Mouse (Mus musculus): ENCODE results near the gene Cd22. TPM values are rescaled to one million over a fixed set of nuclear protein-coding genes. Genes with fewer than 3 reads are reported as not detected.

Cd22 gene
- total and polyA plus RNA-seq, 3 experiments: 0.07 TPM; not detected in 2

- H3K27me3 ChIP-seq (ENCODE audit: control insufficient read depth in 1 of 2, insufficient read depth in 2 of 2, low read length in 2 of 2): no peaks in the 10 kb centered on the region
- peaks cover 0 to 21% of the 10 kb centered on the region in 2 experiments; a peak in 2 of 4 replicates for H3K36me3 ChIP-seq (ENCODE audit: control insufficient read depth in 1 of 2, insufficient read depth in 2 of 2, low read length in 2 of 2)
- peak overlapping the region; percentile 33 for H3K9ac ChIP-seq (ENCODE audit: control insufficient read depth, low read depth, low read length, poor library complexity, severe bottlenecking)
- DNase-seq (ENCODE audit: low read depth, low spot score): peak; percentile 92
- H3K4me1 ChIP-seq (ENCODE audit: control insufficient read depth in 1 of 2, insufficient read depth in 2 of 2, low read length in 2 of 2): peaks cover 23 to 30% of the 10 kb centered on the region in 2 experiments
- no peaks in the 10 kb centered on the region for H3K9me3 ChIP-seq (replicated peaks; ENCODE audit: insufficient read depth, low read length)
- H3K79me2 ChIP-seq (ENCODE audit: control insufficient read depth, insufficient read depth, low read length, poor library complexity): no peaks in the 10 kb centered on the region
- H3K4me3 ChIP-seq (ENCODE audit: control insufficient read depth in 1 of 2, insufficient read depth in 1 of 2, low read depth in 2 of 2, low read length in 2 of 2): no peak overlapping the region
- peak overlapping the region; percentile 77 for H3K27ac ChIP-seq (ENCODE audit: control insufficient read depth, low read depth, low read length)
- TF ChIP-seq NRF1 (IDR thresholded peaks at IDR 0.05; ENCODE audit: insufficient read depth, low read depth, low read length, poor library complexity, severe bottlenecking): no peak
- peak; percentile 93 for TF ChIP-seq TBP (IDR thresholded peaks at IDR 0.05; ENCODE audit: low read depth, low read length)
- TF ChIP-seq TCF12 (IDR thresholded peaks at IDR 0.05; ENCODE audit: low read depth, low read length): no peak; the same call in 1 of the 2 replicates
- peak; percentile 77 to 81 for TF ChIP-seq EP300 (IDR thresholded peaks at IDR 0.05; ENCODE audit: low read depth in 1 of 2, low read length in 2 of 2)
- no peak for TF ChIP-seq POLR2A (IDR thresholded peaks at IDR 0.05; ENCODE audit: control insufficient read depth in 1 of 2, insufficient read depth in 1 of 2, low read depth in 1 of 2, low read length in 2 of 2, poor library complexity in 1 of 2)
- TF ChIP-seq KAT2A (conservative IDR thresholded peaks at IDR 0.05; ENCODE audit: low read depth, low read length): no peak
- peak; percentile 63; the same call in 1 of the 2 replicates for TF ChIP-seq E2F4 (IDR thresholded peaks at IDR 0.05; ENCODE audit: borderline replicate concordance, low read depth, low read length)
- no peak for TF ChIP-seq CTCF (IDR thresholded peaks at IDR 0.05 in 2 of 3, conservative IDR thresholded peaks at IDR 0.05 in 1 of 3; ENCODE audit: control insufficient read depth in 1 of 3, insufficient read depth in 1 of 3, low read depth in 2 of 3, low read length in 3 of 3, poor library complexity in 1 of 3, severe bottlenecking in 1 of 3)
- no peak for TF ChIP-seq RAD21 (IDR thresholded peaks at IDR 0.05; ENCODE audit: low read depth, low read length)
- no peak for TF ChIP-seq ZKSCAN1 (IDR thresholded peaks at IDR 0.05; ENCODE audit: low read depth, low read length)
- TF ChIP-seq HCFC1 (IDR thresholded peaks at IDR 0.05; ENCODE audit: low read depth, low read length): no peak
- peak; percentile 48; the same call in 1 of the 2 replicates for TF ChIP-seq MAZ (IDR thresholded peaks at IDR 0.05; ENCODE audit: low read depth, low read length)
- peak; percentile 72 for TF ChIP-seq GATA1 (IDR thresholded peaks at IDR 0.05; ENCODE audit: low read depth, low read length)
- no peak for TF ChIP-seq SIN3A (IDR thresholded peaks at IDR 0.05; ENCODE audit: low read length)
- peak; percentile 41; the same call in 1 of the 2 replicates for TF ChIP-seq RCOR1 (IDR thresholded peaks at IDR 0.05; ENCODE audit: low read depth, low read length)
- no peak for TF ChIP-seq CHD1 (IDR thresholded peaks at IDR 0.05; ENCODE audit: low read depth, low read length)
- peak; percentile 43; the same call in 1 of the 2 replicates for TF ChIP-seq MXI1 (IDR thresholded peaks at IDR 0.05; ENCODE audit: low read depth, low read length)
- TF ChIP-seq ZNF384 (IDR thresholded peaks at IDR 0.05; ENCODE audit: low read depth, low read length): peak; percentile 90
- TF ChIP-seq MYB (IDR thresholded peaks at IDR 0.05; ENCODE audit: low read depth, low read length): no peak
- no peak for TF ChIP-seq USF2 (IDR thresholded peaks at IDR 0.05; ENCODE audit: borderline replicate concordance in 1 of 2, insufficient read depth in 1 of 2, low read depth in 1 of 2, low read length in 2 of 2)
- TF ChIP-seq MAFK (IDR thresholded peaks at IDR 0.05; ENCODE audit: borderline replicate concordance, low read depth, low read length): no peak
- TF ChIP-seq TAL1 (IDR thresholded peaks at IDR 0.05; ENCODE audit: low read length): no peak
- TF ChIP-seq ETS1 (IDR thresholded peaks at IDR 0.05; ENCODE audit: low read depth, low read length): peak; percentile 82
- no peak for TF ChIP-seq SMC3 (IDR thresholded peaks at IDR 0.05; ENCODE audit: low read depth, low read length)
- TF ChIP-seq CHD2 (IDR thresholded peaks at IDR 0.05; ENCODE audit: low read length): no peak
- no peak for TF ChIP-seq POLR2AphosphoS5 (IDR thresholded peaks at IDR 0.05; ENCODE audit: borderline replicate concordance, low read depth, low read length)
- TF ChIP-seq NELFE (IDR thresholded peaks at IDR 0.05; ENCODE audit: low read depth, low read length): no peak
- TF ChIP-seq ZMIZ1 (IDR thresholded peaks at IDR 0.05; ENCODE audit: low read depth, low read length): no peak
- TF ChIP-seq MEF2A (IDR thresholded peaks at IDR 0.05; ENCODE audit: extremely low read depth, insufficient replicate concordance, low read depth, low read length, poor library complexity, severe bottlenecking): no peak
- 0 out of 2 replicates have a peak, but pooled peaks have one; percentile 33 for TF ChIP-seq MAX (IDR thresholded peaks at IDR 0.05; ENCODE audit: low read length)
- TF ChIP-seq BHLHE40 (IDR thresholded peaks at IDR 0.05; ENCODE audit: borderline replicate concordance, low read depth, low read length): no peak
- no peak for TF ChIP-seq JUND (IDR thresholded peaks at IDR 0.05; ENCODE audit: low read depth, low read length)
- no peak for TF ChIP-seq GABPA (IDR thresholded peaks at IDR 0.05; ENCODE audit: low read depth, low read length)
- no peak for TF ChIP-seq ELF1 (IDR thresholded peaks at IDR 0.05; ENCODE audit: low read depth, low read length)
- TF ChIP-seq UBTF (IDR thresholded peaks at IDR 0.05; ENCODE audit: borderline replicate concordance, insufficient read depth, low read depth, low read length): 0 out of 2 replicates have a peak, but pooled peaks have one; percentile 67
- TF ChIP-seq USF1 (IDR thresholded peaks at IDR 0.05; ENCODE audit: low read depth, low read length): no peak
- TF ChIP-seq ZC3H11A (IDR thresholded peaks at IDR 0.05; ENCODE audit: low read depth, low read length): no peak
These were observed 38.0 kb downstream of the Cd22 start for GRCm38 (mm10) chr7:30842092-30842491.

Measured in MEL (cell line).